Mouse (Mus musculus): Measurements from ENCODE around the gene S1pr3. TPM values are rescaled to one million over a fixed set of nuclear protein-coding genes. Genes with fewer than 3 reads are reported as not detected.
A peak's percentile ranks its signal among the peaks of the same experiment; 100 is the strongest.

S1pr3 gene
- total RNA-seq, 2 experiments from 2014 or later: 7.1 TPM

DNA sequence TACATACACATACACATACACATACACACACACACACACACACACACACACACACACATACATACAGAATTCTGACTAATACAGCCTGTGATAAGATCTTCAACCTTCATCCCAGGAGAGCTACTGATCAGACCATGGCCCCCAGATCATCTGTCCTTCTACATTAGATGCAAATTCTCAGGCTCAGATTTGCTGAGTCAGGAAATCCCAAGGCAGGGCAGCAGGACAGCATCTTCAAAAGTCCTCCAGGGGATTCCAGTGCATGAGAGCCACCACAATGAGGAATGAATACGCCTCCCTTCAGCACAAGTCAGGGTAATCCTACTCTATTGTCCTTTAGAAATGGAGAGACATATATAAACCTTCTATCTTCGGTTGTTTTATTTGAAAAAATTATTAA is 23.5 kb upstream of the S1pr3 start:
- no peak for DNase-seq (ENCODE audit: extremely low spot score in 1 of 2, low spot score in 2 of 2)
- intact Hi-C loops (cut with DNase I): no loop called here
- no peak for TF ChIP-seq CTCF (IDR thresholded peaks at IDR 0.05)
- H3K4me3 ChIP-seq: no peak overlapping the region
- no peak overlapping the region for H3K27ac ChIP-seq

DNA sequence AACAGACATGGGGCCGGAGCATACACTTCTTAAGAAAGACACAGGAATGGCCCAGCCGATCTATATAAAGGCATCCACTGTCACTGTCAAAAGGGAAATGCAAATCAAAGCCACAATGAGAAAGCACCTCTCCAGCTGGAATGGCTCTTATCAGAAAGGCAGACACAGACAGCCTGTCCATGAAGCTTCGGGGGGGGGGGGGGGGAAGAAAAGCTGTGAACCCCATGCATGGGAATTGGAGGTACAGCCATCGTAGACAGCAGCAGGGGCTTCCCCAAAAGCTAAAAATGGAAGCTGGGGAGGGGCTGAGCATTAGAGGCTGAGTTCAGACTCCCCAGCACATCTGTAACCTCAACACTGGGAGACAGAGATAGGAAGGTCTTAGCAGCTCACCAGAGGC is 20.5 kb upstream of the S1pr3 start:
- H3K4me3 ChIP-seq: no peak overlapping the region
- intact Hi-C loops (cut with DNase I): no loop called here
- no peak overlapping the region for H3K27ac ChIP-seq
- TF ChIP-seq CTCF (IDR thresholded peaks at IDR 0.05): no peak
- no peak for DNase-seq (ENCODE audit: extremely low spot score in 1 of 2, low spot score in 2 of 2)

DNA sequence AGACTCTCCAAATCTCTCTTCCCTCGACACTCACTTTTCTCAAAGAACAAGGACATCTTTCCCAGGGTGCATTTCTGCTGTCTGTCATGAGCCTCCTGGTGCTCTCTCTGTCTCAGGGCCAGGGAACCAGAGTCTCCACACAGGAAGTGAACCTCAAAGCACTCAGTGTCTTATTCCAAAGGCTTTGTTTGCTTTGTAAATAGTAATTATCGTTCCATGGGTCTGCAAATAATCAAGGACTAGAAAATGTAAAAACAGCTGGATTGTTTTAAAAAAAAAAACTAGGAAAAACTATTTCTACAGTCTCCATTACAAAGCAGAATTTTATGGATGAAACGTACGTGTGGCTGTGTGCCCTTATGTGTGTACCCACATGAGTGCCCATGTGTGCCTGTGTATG is 18.0 kb upstream of the S1pr3 start:
- TF ChIP-seq CTCF (IDR thresholded peaks at IDR 0.05): no peak
- H3K27ac ChIP-seq: no peak overlapping the region
- DNase-seq (ENCODE audit: extremely low spot score in 1 of 2, low spot score in 2 of 2): no peak
- H3K4me3 ChIP-seq: no peak overlapping the region
- intact Hi-C loops (cut with DNase I): no loop called here

DNA sequence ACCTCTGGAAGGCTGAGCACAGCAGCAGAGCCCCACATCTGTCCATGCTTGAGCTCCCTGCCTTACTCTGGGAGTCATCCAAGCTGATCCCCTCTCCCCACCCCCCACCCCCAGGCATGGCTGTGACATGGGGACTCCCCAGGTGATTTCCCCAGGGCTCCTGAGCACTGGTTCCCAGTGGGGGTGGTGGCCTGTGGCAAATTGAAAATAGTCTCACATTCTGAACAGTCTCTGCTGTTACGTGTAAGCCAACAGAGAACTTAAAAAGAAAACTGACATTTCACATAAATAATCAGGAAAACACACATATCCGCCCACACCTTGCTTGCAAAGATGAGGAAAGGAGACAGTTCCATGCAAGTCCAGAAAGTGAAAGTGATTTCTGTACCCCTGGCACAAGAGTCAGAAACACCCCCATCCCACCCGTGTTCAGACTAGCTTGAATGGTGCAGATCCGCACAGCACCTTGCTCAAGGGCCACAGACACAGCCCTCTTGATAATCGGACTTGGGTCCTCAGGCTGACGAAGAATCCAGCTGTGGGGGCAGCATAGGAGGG is 17.0 kb upstream of the S1pr3 start:
- no peak for TF ChIP-seq CTCF (IDR thresholded peaks at IDR 0.05)
- H3K4me3 ChIP-seq: no peak overlapping the region
- no peak for DNase-seq (ENCODE audit: extremely low spot score in 1 of 2, low spot score in 2 of 2)
- H3K27ac ChIP-seq: no peak overlapping the region
- intact Hi-C loops (cut with DNase I): no loop called here

DNA sequence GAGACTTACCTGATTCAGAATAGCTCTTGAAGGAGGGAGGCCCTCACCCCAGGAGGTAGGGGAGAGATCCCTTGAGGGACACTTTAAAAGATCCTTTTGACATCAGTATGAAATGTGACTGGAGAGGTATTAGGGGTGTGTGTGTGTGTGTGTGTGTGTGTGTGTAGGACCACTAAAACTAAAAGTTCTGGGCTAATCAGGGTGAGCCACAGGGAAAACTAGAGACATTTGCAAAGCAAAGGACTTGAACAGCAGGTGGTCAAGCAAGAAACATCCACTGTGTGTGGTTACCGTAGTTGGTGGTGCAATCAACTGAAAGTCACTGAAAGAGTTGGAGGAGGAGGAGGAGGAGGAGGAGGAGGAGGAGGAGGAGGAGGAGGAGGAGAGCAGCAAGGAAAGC is 16.2 kb upstream of the S1pr3 start:
- Histone ChIP-seq H3K27ac (no peak overlapping the region), H3K4me3 (no peak overlapping the region)
- no peak for DNase-seq (ENCODE audit: extremely low spot score in 1 of 2, low spot score in 2 of 2)
- no peak for TF ChIP-seq CTCF (IDR thresholded peaks at IDR 0.05)
- intact Hi-C loops (cut with DNase I): no loop called here

DNA sequence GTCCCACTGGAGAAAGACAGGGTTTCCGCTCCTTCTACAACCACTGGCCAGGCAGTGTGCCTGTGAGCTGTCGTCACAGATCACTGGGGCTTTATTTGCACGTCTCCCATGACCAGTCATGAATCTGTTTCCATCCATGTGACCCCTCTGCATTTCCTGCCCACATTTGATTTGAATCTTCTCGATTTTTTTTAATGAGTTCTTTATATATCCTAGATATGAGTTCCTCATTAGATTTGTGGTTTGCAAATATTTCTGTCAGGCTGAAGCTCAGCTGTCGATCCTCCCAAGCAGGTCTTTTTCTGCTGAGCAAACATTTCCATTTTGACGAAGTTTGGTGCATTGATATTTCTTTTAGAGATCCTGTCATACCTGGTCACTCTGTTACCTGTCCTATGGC is 10.6 kb upstream of the S1pr3 start:
- intact Hi-C loops (cut with DNase I): no loop called here
- DNase-seq (ENCODE audit: extremely low spot score in 1 of 2, low spot score in 2 of 2): no peak
- H3K27ac ChIP-seq: no peak overlapping the region
- TF ChIP-seq CTCF (IDR thresholded peaks at IDR 0.05): no peak
- H3K4me3 ChIP-seq: no peak overlapping the region

DNA sequence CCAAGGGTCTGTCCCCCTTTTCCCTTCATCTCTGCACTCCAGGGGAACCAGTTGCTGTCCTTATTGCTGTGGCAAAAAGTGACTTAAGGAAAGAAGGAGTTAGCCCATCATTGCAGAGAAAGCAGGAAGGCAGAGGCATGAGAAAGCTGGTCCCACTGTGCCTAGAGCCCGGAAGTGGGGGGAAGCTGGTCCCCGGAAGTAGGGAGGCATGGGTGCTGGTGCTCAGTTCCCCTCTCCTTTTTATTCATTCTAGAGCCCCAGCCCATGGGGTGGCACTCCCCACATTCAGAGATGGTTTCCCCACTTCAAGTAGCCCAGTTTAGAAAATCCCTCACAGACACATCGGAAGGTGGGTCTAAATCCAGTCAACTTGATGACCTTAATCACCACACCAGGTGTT is 8.9 kb upstream of the S1pr3 start:
- Histone ChIP-seq H3K27ac (no peak overlapping the region), H3K4me3 (no peak overlapping the region)
- intact Hi-C loops (cut with DNase I): no loop called here
- DNase-seq (ENCODE audit: extremely low spot score in 1 of 2, low spot score in 2 of 2): no peak
- TF ChIP-seq CTCF (IDR thresholded peaks at IDR 0.05): no peak

DNA sequence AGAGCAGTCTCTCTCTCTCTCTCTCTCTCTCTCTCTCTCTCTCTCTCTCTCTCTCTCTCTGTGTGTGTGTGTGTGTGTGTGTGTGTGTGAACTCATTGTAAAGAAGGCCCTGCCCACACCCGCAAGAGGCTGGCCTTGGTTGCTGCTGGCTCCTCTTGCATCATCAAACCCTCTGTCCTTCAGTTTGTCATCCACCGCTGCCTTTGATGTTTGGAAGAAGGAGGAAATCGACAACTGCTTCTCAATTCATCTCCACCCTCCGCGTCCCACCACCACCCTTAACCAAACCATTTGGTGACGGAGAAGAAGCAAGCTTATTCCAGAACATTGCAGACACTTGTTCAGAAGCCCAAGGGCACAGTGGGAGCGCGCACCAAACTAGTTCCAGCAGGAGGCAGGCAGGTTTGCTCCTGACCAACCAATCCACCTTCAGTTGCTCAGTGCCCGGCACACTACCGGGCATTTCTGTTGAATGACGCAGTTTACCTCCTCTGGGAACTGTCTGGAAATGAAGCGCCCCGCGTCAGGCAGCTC is 8.2 kb upstream of the S1pr3 start:
- Histone ChIP-seq H3K27ac (0 out of 2 replicates have a peak overlapping the region, but pooled peaks have one; percentile 15), H3K4me3 (peak overlapping the region; percentile 36)
- peak in 1 of 2 experiments; percentile 26 for DNase-seq (ENCODE audit: extremely low spot score in 1 of 2, low spot score in 2 of 2)
- intact Hi-C loops (cut with DNase I): loop anchor here (5.0 kb wide), 2 partner anchors 63 to 108 kb away; no protein-coding TSS in a partner anchor
- TF ChIP-seq CTCF (IDR thresholded peaks at IDR 0.05): no peak; the same call in 1 of the 2 replicates

DNA sequence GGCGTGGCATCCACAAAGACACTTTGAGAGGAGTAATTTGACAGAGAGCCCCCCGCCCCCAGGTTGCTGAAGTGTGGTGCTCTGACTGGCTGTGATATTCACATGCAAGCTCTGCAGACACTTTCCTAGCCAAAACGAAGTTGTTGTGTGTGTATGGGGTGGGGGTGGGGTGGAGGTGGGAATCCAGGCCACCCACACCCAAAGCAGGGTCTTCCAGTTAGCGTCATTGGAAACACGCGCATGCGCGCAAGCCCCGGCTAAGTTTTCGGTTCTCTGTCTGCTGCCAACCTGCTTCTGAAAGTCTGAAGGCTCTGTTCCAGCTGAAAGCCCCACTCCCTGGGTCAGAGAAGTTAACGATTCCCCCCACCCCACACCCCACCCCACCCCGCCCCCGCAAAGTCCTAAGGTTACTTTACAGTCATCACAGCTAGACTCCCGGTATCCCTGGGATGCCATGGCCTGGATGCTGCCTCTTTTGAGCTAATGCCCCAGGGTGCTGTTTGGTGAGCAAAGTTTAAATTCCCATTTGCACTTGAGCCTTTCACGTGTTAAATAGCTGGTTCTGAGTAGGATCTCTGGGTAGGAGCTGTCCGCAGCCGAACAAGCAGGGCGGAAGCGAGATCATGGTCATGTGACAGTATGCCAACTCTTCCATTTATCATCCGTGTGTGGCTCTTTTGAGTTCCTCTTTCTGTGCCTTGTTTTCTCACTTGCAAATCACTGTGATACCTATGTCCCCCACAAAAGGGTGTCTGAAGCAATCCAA is 7.5 kb upstream of the S1pr3 start:
- Histone ChIP-seq H3K27ac (peak overlapping the region; percentile 15; the same call in 1 of the 2 replicates), H3K4me3 (peak overlapping the region; percentile 36)
- peak in 1 of 2 experiments; percentile 31 for DNase-seq (ENCODE audit: extremely low spot score in 1 of 2, low spot score in 2 of 2)
- no peak for TF ChIP-seq CTCF (IDR thresholded peaks at IDR 0.05)
- intact Hi-C loops (cut with DNase I): loop anchor here (5.0 kb wide), 2 partner anchors 64 to 109 kb away; no protein-coding TSS in a partner anchor

DNA sequence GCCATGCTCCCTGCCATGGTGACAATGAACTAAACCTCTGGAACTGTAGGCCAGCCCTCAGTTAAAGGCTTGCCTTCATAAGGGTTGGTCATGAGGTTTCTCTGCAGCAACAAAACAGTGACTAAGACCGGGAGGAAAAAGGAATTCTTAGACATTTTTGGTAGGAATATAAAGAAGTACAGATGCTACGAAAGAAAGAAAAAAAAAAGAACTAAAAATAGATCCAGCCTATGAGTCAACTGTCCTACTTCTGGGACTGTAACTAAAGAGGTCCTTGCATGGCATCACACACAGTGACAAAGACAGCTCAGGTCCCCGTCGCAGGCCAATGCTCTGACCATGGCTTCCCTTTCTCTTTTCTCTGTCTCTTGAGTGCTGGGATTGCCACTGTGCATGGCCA is 3.9 kb upstream of the S1pr3 start:
- peak overlapping the region; percentile 84 for H3K27ac ChIP-seq
- no peak for TF ChIP-seq CTCF (IDR thresholded peaks at IDR 0.05)
- intact Hi-C loops (cut with DNase I): loop anchor here (5.0 kb wide), 2 partner anchors 67 to 112 kb away; no protein-coding TSS in a partner anchor
- DNase-seq (ENCODE audit: extremely low spot score in 1 of 2, low spot score in 2 of 2): no peak
- H3K4me3 ChIP-seq: no peak overlapping the region

DNA sequence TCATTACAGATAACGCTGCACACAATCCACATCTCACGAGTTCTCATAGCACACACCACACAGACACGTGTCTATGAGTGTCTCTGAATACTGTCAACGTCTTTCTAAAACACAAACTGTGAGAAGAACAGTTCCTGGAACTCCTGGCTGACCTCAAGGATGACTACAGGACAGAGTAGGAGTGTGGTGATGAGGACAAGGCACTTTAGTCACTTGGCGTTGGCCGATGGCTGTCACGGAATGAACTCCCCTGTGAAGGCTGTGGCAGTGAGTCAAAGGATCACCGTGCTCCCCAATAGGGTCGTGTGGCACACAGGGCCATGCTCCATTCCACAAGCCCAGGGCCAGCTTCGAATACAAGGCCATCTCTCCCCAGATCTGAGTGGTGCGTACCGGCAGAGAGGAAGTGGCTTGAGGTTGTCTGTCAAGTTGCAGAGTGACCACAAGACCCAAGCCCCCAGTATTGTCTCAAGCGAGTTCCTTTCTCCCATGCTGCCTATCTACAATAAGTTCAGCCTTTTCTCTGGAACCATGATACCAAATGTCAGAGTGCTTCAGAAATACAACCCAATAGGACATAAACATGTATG is 2.6 kb upstream of the S1pr3 start:
- intact Hi-C loops (cut with DNase I): no loop called here
- no peak for DNase-seq (ENCODE audit: extremely low spot score in 1 of 2, low spot score in 2 of 2)
- no peak overlapping the region for H3K4me3 ChIP-seq
- no peak for TF ChIP-seq CTCF (IDR thresholded peaks at IDR 0.05)
- no peak overlapping the region for H3K27ac ChIP-seq

Measured in left cerebral cortex, adult 2 months (tissue).